Mouse (Mus musculus) embryonic facial prominence, embryonic 15.5 days (tissue): Measurements from ENCODE around the gene Jaml. TPM values are rescaled to one million over a fixed set of nuclear protein-coding genes. Genes with fewer than 3 reads are reported as not detected.
"Not testable (repeated sequence)": the region's sequence is repeated elsewhere in the genome, so short reads cannot be mapped to it uniquely, and the experiment has no call there.

ENCODE experiments used
- ATAC-seq: fragments of 200-750 bp; cut with Nextera tagmentation; 2 replicates; pipeline ENCODE4 v1.8.0; 2017; ENCODE audit warnings: low read depth, moderate TSS enrichment; ENCODE audit not compliant: insufficient number of reproducible peaks, low FRiP score, low TSS enrichment
- H3K27ac ChIP-seq: fragments of 300-500 bp; sonication (generic); replicated peaks from 2 replicates; pipeline ENCODE4 v1.5.1; 2015; ENCODE audit warnings: mild to moderate bottlenecking, inconsistent platforms
- H3K27me3 ChIP-seq: fragments of 300-500 bp; sonication (generic); 2 replicates; pipeline ENCODE4 v1.6.1; 2015; ENCODE audit warnings: inconsistent platforms
- H3K36me3 ChIP-seq: fragments of 300-500 bp; sonication (generic); 2 replicates; pipeline ENCODE4 v1.6.1; 2015; ENCODE audit warnings: mild to moderate bottlenecking, inconsistent platforms
- H3K4me1 ChIP-seq: fragments of 300-500 bp; sonication (generic); 2 replicates; pipeline ENCODE4 v1.6.1; 2015; ENCODE audit warnings: inconsistent platforms
- H3K4me2 ChIP-seq: fragments of 300-500 bp; sonication (generic); replicated peaks from 2 replicates; pipeline ENCODE4 v1.6.1; 2015; ENCODE audit warnings: mild to moderate bottlenecking, inconsistent platforms
- H3K4me3 ChIP-seq: fragments of 300-500 bp; sonication (generic); replicated peaks from 2 replicates; pipeline ENCODE4 v1.5.1; 2015; ENCODE audit warnings: mild to moderate bottlenecking, inconsistent platforms
- H3K9ac ChIP-seq: fragments of 300-500 bp; sonication (generic); 2 replicates; pipeline ENCODE4 v1.6.1; 2015; ENCODE audit warnings: inconsistent platforms
- H3K9me3 ChIP-seq: fragments of 300-500 bp; sonication (generic); replicated peaks from 2 replicates; pipeline ENCODE4 v1.6.1; 2016; ENCODE audit warnings: inconsistent platforms
- WGBS: fragments of 180-500 bp; shearing (Covaris S2); methylation state at CpG from one replicate; pipeline ENCODE4 v1.1.7; 2015; 5-methylcytosine and 5-hydroxymethylcytosine counted together
- polyA plus RNA-seq: library from polyadenylated mRNA; unstranded; fragments of >200 nt; fragmentation: Nextera tagmentation; extraction: Ambion mirVana; gene quantifications from 2 replicates; pipeline ENCODE4 v1.2.1, GENCODE M21; 2015

Jaml gene
- 0.41 and 0.77 TPM in 2 replicates for polyA plus RNA-seq

- H3K27ac ChIP-seq = no peak within 1 kb of the TSS
- no peak within 1 kb of the TSS for H3K4me3 ChIP-seq
- no peak for ATAC-seq
- H3K4me2 ChIP-seq = no peak within 1 kb of the TSS
- H3K9me3 ChIP-seq = no peaks in the 10 kb centered on the region
- H3K27me3 ChIP-seq = no peaks in the 10 kb centered on the region; the same call in 1 of the 2 replicates
- H3K9ac ChIP-seq = no peak within 1 kb of the TSS
- H3K36me3 ChIP-seq = no peaks in the 10 kb centered on the region
- H3K4me1 ChIP-seq = no peaks in the 10 kb centered on the region
- 89% methylated on average over 5 of the region's 5 CpGs for WGBS
These were observed at the start of gene Jaml for GRCm38 (mm10) chr9:45079011-45079410. Gene Jaml (plus strand): TSS chr9:45079183.

DNA sequence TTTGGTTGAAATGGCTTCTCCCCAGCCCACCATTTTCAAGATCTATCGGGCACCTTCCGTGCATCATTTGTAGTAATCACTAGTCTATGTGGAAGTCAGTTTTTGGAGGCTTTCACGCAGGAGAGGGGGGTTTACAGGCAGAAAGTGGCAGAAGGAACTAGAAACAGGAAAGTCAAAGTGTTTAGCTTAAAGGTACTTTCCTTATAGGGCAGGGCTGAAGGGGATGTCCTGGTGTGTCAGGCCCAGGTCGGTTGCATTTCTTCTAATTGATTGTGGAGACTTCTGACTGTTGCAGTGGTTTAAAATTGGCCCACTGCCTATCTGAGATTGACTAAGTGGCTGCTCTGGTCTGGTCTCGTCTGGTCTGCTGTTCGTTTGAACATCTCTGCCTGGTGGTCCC is 48.6 kb upstream of the Jaml start:
- H3K4me3 ChIP-seq = no peak overlapping the region
- ATAC-seq = no peak
- no peak overlapping the region for H3K4me2 ChIP-seq
- no peak overlapping the region for H3K9ac ChIP-seq
- no peaks in the 10 kb centered on the region for H3K4me1 ChIP-seq
- 0 out of 2 replicates have a peak, but pooled peaks cover 4% of the 10 kb centered on the region for H3K27me3 ChIP-seq
- no peak overlapping the region for H3K27ac ChIP-seq
- no peaks in the 10 kb centered on the region for H3K36me3 ChIP-seq
- no peaks in the 10 kb centered on the region for H3K9me3 ChIP-seq
- 67% methylated on average over 6 of the region's 6 CpGs for WGBS

DNA sequence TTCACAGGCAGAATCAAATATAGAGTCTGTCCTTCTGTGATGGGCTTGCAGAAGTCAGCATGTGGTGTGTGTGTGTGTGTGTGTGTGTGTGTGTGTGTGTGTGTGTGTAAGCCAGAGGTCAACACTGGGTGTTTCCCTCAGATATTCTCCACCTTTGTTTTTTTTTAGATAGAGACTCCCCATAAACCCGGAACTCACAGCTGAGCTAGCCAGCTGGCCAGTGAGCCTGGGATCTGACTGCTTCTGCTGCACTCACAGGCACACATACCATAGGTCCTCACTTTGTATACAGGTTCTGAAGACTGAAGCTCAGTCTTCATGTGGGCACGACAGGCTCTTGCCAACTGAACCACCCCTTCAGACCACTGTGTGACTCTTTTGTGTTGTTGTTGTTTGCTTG is 46.7 kb upstream of the Jaml start:
- H3K27me3 ChIP-seq = 0 out of 2 replicates have a peak, but pooled peaks cover 4% of the 10 kb centered on the region
- H3K9ac ChIP-seq = no peak overlapping the region
- H3K9me3 ChIP-seq = no peaks in the 10 kb centered on the region
- WGBS = 67% methylated on average over 2 of the region's 2 CpGs
- no peaks in the 10 kb centered on the region for H3K36me3 ChIP-seq
- no peaks in the 10 kb centered on the region for H3K4me1 ChIP-seq
- no peak overlapping the region for H3K4me3 ChIP-seq
- ATAC-seq = no peak
- no peak overlapping the region for H3K4me2 ChIP-seq
- H3K27ac ChIP-seq = no peak overlapping the region

DNA sequence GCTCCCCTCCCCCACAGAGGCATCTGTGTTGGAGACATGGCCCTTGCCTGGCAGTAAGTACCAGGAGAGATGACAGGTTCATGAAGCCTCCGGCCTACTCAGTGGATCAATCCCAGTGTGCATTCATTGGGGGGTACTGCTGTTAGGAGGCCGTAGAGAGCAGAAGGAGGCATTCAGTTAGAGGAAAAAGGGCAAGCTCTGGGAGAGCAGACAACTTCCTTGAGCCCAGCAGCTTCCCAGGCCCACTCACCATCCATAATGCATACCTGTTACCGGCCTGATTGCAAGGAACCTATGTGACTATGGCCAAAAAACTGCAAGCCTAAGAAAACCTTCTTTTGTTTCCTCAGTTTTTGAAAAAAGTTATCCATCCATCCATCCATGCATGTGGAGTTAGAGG is 44.5 kb upstream of the Jaml start:
- no peaks in the 10 kb centered on the region for H3K9me3 ChIP-seq
- no peaks in the 10 kb centered on the region for H3K36me3 ChIP-seq
- no peak overlapping the region for H3K4me2 ChIP-seq
- no peak overlapping the region for H3K4me3 ChIP-seq
- no peak overlapping the region for H3K9ac ChIP-seq
- ATAC-seq = no peak
- H3K4me1 ChIP-seq = no peaks in the 10 kb centered on the region
- H3K27me3 ChIP-seq = 0 out of 2 replicates have a peak, but pooled peaks cover 2% of the 10 kb centered on the region
- 75% methylated on average over 3 of the region's 3 CpGs for WGBS
- H3K27ac ChIP-seq = no peak overlapping the region

- not testable (repeated sequence) for H3K9ac ChIP-seq, H3K27ac ChIP-seq, ATAC-seq, H3K4me2 ChIP-seq, H3K36me3 ChIP-seq, H3K9me3 ChIP-seq, H3K4me3 ChIP-seq
- 74% methylated on average over 1 of the region's 1 CpGs for WGBS
- peaks cover 13% of the 10 kb centered on the region for H3K4me1 ChIP-seq
- H3K27me3 ChIP-seq = peaks cover 30% of the 10 kb centered on the region
These were observed 41.2 kb upstream of the Jaml start for GRCm38 (mm10) chr9:45037803-45038202.

GRCm38 (mm10) chr9:45039499-45039898 is 39.5 kb upstream of the Jaml start, which contains the start of gene Mpzl2:
Gene Mpzl2 (plus strand): TSS chr9:45039799.
- Histone ChIP-seq H3K4me3 (no peak within 1 kb of the TSS), H3K9ac (no peak within 1 kb of the TSS), H3K4me2 (no peak within 1 kb of the TSS), H3K27me3 (peaks cover 42% of the 10 kb centered on the region), H3K9me3 (no peaks in the 10 kb centered on the region), H3K27ac (no peak within 1 kb of the TSS), H3K4me1 (peaks cover 15% of the 10 kb centered on the region), H3K36me3 (no peaks in the 10 kb centered on the region)
- ATAC-seq = no peak
- 43% methylated on average over 5 of the region's 5 CpGs for WGBS

GRCm38 (mm10) chr9:45040066-45040845 is 38.7 kb upstream of the Jaml start:
- Histone ChIP-seq H3K4me2 (no peak overlapping the region), H3K9ac (no peak overlapping the region), H3K4me1 (peaks cover 15% of the 10 kb centered on the region), H3K27ac (no peak overlapping the region), H3K9me3 (no peaks in the 10 kb centered on the region), H3K27me3 (peaks cover 44% of the 10 kb centered on the region), H3K36me3 (no peaks in the 10 kb centered on the region), H3K4me3 (no peak overlapping the region)
- WGBS = 16% methylated on average over 14 of the region's 14 CpGs
- ATAC-seq = no peak

DNA sequence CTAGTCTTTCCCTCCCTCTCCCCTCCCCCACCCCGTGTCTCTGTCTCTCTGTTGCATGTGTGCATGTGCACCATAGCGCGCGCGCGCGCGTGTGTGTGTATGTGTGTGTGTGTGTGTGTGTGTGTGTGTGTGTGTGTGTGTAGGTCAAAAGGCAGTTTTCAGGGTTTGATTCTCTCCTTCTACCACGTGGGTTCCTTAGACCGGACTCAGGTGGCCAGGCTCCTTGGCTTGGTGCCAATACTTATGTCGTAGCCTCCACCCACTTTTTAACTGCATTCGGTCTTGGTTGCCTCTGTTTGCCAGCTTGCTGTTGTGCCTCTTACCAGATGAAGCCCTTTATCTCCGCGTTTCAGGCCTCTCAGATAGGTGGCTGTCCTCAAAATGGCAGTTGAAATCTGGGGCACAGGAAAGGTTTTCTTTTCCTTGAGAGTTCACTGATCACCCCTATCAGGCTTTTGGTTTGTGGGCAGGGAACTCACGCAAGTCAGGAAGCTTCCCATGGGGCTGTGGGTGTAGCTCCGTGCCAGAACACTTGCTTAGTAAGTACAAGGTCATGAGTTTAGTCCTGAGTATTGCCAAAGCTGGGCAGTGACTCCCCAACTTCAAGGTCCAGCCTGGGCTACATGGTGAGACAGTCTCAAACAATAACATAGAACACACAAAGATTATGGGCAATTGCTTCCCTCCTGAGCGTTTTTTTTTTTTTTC is 37.7 kb upstream of the Jaml start:
- Histone ChIP-seq H3K9ac (no peak overlapping the region), H3K4me1 (peaks cover 15% of the 10 kb centered on the region)

DNA sequence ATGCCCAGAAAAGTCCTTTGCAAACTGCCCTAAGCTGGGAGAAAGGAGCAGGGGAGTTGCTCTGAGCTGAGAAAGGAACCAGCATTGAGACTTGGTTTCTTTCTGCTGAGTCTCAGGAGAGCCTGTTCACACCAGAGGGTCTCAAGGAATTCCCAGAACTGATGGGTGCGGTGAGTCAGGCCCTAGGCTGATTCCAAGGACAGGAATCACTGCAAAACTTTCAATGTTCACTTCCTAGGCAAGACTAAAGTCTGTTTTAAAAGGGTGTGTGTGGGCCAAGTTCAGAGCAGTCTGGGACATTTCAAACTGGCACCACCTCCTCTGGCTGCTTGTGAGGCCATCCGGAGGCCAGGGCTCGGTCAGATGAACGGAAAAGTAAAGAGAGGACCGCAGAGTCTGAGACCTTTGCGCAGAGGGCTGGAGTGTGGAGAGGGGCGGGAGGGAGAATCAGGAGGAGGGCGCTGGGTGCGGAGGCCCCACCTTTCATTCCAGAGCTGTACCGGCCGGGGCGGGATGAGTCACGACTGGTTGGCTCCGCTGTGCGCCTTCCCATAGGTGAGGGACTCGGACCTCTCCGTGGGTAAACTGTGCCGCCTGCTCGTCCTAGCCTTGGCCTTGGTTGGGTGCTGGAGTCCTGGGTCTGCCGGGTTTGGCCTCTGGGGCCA is 36.8 kb upstream of the Jaml start:
- peak overlapping the region; percentile 43 for H3K4me2 ChIP-seq
- peaks cover 44% of the 10 kb centered on the region for H3K27me3 ChIP-seq
- H3K36me3 ChIP-seq = no peaks in the 10 kb centered on the region
- H3K9ac ChIP-seq = peak overlapping the region; percentile 7; the same call in 1 of the 2 replicates
- peak overlapping the region; percentile 38 for H3K4me3 ChIP-seq
- peak; percentile 83 for ATAC-seq
- H3K4me1 ChIP-seq = peaks cover 15% of the 10 kb centered on the region
- H3K9me3 ChIP-seq = no peaks in the 10 kb centered on the region
- WGBS = 2% methylated on average over 20 of the region's 20 CpGs
- peak overlapping the region; percentile 70 for H3K27ac ChIP-seq

More for the DNA sequence above, 37.7 kb upstream of the Jaml start:
- Histone ChIP-seq H3K9me3 (no peaks in the 10 kb centered on the region), H3K4me2 (no peak overlapping the region), H3K27me3 (peaks cover 44% of the 10 kb centered on the region), H3K4me3 (no peak overlapping the region), H3K27ac (no peak overlapping the region), H3K36me3 (no peaks in the 10 kb centered on the region)
- 30% methylated on average over 17 of the region's 17 CpGs for WGBS
- ATAC-seq = no peak

DNA sequence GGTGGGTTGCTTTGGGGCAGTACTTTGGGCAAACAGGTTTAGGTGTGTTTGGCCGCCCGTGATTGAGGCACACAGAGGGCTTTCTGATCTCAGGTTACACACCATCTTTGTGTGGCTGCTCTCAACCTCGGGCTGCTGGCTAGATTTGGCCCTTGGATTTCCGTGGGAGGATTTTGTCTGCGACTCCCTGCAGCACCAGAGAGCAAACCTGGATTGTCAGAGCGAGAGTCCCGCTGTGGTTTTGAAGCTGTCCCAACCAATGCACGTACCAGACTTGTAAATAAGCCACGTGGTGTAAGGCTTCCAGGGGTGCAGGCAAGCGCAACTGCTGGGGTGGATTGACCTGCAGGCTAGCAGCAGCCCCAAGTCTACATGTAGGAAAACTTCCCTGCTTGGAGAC is 36.0 kb upstream of the Jaml start:
- no peak; the same call in 1 of the 2 replicates for ATAC-seq
- WGBS = 2% methylated on average over 10 of the region's 10 CpGs
- no peaks in the 10 kb centered on the region for H3K36me3 ChIP-seq
- H3K9ac ChIP-seq = peak overlapping the region; percentile 7; the same call in 1 of the 2 replicates
- peak overlapping the region; percentile 43 for H3K4me2 ChIP-seq
- peaks cover 44% of the 10 kb centered on the region for H3K27me3 ChIP-seq
- H3K4me1 ChIP-seq = peaks cover 15% of the 10 kb centered on the region
- peak overlapping the region; percentile 70 for H3K27ac ChIP-seq
- H3K9me3 ChIP-seq = no peaks in the 10 kb centered on the region
- H3K4me3 ChIP-seq = peak overlapping the region; percentile 38

DNA sequence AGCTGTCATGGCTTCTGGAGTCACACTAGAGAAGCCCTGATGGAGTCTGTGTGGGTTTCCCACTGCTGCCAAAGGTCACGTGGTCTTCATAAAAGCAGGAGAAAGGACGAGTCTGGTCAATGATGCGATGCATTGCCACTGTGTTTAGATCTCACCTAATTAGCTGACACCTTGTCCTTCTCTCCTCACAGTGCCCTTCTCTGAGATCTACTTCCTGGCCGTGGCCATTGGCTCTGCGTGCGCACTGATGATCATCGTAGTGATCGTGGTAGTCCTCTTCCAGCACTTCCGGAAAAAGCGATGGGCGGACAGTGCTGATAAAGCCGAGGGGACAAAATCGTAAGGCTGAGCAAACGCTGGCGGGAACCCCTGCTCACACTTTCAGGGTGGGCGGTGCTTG is 32.0 kb upstream of the Jaml start:
- Histone ChIP-seq H3K36me3 (no peaks in the 10 kb centered on the region), H3K9ac (no peak overlapping the region), H3K27ac (no peak overlapping the region), H3K4me1 (peaks cover 6% of the 10 kb centered on the region; the same call in 1 of the 2 replicates), H3K4me2 (no peak overlapping the region), H3K27me3 (peaks cover 22% of the 10 kb centered on the region), H3K9me3 (no peaks in the 10 kb centered on the region), H3K4me3 (no peak overlapping the region)
- no peak for ATAC-seq
- 88% methylated on average over 16 of the region's 16 CpGs for WGBS
